Mouse (Mus musculus) liver, adult (tissue): Measurements from ENCODE around the gene Uhrf1.

Source experiments
- GATA4 ChIP-seq: IDR thresholded peaks from 2 replicates; pipeline ENCODE4 v1.6.1; 2014; ENCODE audit warnings: mild to moderate bottlenecking, low read length; ENCODE audit not compliant: insufficient replicate concordance

The Uhrf1 gene

DNA sequence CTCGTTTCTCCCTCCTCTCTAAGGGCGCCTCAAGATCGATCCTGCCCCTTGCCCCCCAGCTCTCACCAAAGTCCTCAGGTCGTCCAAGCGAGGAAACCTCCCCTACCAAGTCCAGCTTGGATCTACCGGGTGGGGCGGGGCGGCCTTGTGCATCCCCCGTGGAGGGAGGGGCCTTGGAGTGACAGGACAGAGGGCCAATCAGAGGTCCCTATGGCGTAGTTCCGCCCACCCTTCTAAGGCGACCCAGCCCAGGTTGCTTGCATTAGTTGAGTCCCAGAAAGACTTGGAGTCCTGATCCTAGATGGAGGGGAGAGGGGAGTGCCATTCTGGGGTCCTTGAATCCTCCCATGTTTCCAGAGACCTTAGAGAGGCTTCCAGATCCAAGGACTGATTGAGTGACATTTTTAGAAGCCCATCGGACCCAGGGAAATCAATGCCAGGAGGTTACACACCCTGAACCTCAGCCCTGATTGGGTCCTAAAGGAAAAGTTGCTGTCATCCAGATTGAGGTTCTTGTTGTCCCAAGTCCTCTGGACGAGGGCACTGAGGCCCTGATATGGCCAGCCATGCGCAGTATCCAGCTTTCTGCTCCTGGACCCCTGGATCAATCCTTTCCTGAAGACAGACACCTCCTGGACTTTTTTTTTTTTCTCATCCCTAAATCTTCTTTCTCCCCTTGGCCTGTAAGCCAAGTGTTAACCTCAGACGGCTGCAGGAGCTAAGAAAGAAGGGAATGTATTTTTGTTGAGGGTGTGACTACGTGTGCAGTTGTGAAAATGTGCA lies 12.5 kb upstream of the Uhrf1 start:
- TF ChIP-seq GATA4: no peak

DNA sequence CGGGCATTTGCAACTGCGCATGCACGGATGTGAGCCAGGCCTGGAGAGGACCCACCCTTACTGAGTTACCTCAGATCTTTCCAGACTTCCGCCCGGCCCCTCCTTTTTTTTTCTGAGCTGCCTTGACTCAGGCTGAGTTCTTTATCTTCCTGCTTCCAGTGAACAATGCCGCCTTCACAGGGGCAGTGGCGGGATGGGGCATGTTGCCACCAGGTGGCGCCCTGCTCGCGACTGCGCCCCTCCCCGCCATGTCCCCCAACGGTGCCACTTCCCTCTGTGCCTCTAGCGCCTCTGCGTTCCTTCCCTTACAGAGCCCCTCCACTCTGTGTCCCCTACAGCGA lies 12.0 kb upstream of the Uhrf1 start:
- TF ChIP-seq GATA4: peak; percentile 73; the same call in 1 of the 2 replicates

DNA sequence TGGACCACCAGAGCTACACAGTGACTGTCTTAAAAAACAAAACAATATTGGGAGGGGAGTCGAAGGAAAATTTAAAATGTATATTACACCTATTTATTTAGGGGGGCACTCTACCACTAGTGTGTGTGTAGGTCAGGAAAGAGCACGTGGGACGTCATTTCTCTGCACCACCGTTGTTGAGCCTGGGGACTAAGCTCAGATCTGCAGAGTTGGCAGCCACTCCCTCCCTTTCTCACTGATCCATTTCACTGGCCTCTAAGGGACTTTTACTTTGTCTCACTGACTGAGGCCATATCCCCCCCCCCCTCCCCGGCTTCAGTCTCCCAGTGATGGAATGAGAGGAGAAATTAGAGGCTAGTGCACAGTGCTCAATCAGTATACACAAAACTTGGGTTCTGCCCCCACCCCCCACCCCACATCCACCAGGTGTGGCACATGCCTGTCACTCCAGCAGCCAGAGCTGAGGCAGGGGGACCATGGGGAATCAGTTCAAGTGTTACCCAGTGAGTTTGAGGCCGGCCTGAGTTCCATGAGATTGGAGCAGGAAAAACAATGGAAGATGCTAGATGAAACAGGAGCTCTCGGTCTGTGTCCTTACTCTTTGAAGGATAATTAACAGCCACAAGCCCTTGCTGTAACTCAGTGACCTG lies 11.2 kb upstream of the Uhrf1 start:
- no peak for TF ChIP-seq GATA4

GRCm38 (mm10) chr17:56292531-56293222 lies 10.4 kb upstream of the Uhrf1 start, which contains the start of gene Plin3:
Gene Plin3 (minus strand): TSS chr17:56292873.
- TF ChIP-seq GATA4: no peak

GRCm38 (mm10) chr17:56293291-56293690 lies 9.8 kb upstream of the Uhrf1 start:
- TF ChIP-seq GATA4: no peak

GRCm38 (mm10) chr17:56294241-56294640 lies 8.9 kb upstream of the Uhrf1 start:
- no peak for TF ChIP-seq GATA4

GRCm38 (mm10) chr17:56296201-56296600 lies 6.9 kb upstream of the Uhrf1 start:
- no peak for TF ChIP-seq GATA4

- no peak for TF ChIP-seq GATA4
These were observed 4.9 kb upstream of the Uhrf1 start for GRCm38 (mm10) chr17:56298238-56298637.

- TF ChIP-seq GATA4: no peak
These were observed 2.9 kb upstream of the Uhrf1 start, which contains the start of gene Arrdc5 for GRCm38 (mm10) chr17:56300186-56300585. Gene Arrdc5 (minus strand): TSS chr17:56300286.

GRCm38 (mm10) chr17:56302363-56302996 lies 641 bp upstream of the Uhrf1 start:
- no peak for TF ChIP-seq GATA4

DNA sequence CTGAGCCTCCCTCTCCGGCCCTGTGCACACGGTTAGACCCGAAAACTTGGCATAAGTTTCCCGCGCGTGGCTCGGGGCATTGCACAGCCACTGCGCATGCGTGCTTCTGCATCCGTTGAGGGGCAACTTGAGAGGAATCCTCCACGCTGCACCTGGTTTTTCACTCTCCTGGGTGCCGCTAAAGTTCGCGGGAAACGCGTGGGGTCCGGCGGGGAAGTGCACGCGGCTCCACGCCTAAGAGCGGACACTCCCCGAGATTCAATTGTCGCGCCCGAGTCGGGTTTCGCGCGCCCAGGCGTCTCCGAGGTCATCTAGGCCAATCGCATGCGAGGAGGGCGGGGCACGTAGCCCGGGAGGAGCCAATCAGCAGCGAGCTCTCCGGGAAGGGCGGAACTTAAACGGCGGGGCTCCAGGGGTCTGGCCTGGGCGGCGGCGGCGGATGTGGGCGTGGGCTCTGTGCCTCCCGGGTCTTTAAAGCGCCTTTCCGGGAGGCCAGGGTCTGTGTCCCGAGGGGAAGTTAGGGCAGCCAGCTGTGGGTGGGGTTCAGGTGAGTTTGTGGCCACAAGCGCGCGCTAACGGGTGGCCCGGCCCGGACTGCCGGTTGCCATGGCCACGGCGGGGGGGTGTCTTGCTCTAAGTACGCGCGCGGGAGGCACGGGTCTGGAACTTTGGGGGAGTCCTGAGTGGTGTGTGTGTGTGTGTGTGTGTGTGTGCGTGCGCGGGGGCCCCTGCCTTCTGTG lies 896 bp downstream of the Uhrf1 start:
- TF ChIP-seq GATA4: no peak

- no peak for TF ChIP-seq GATA4
These were observed 1.6 kb downstream of the Uhrf1 start for GRCm38 (mm10) chr17:56304718-56305117.

DNA sequence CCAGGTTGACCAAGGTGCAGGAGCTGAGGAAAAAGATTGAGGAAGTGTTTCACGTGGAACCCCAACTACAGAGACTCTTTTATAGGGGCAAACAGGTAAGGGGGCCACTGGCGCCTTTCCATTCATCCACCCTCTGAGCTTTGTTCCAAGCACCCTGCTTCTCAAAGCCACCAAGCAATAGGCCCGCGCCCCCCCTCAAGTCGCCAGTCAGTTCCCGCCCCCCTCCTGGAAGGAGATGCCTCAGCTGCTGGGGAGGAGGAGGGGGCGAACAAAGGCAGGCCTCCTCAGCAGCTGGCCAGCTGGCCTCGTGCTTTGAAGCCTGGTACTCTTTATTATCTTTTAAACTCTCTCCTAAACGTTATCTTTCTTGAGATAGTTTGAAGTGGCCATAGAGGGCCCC lies 2.0 kb downstream of the Uhrf1 start:
- no peak for TF ChIP-seq GATA4

GRCm38 (mm10) chr17:56305826-56306225 lies 2.7 kb downstream of the Uhrf1 start:
- TF ChIP-seq GATA4: no peak

DNA sequence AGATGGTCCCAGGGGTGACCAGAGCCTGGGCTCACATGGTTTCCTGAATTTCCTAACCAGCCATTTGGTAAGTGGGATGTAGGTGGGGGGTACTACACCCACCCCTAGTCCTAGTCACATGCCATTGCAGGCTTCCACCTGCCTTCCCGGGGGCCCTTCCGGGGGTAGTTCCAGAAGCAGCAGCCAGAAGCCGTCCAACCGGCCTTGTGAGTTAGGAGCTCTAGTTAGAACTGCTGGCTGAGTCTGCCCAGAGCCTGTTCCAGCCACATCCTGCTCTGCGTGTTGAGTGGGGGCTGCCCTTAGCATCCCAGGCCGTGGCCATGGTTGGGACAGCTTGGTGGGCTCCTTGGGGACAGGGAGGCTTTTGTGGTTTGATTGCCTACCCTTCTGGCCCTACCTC lies 5.0 kb downstream of the Uhrf1 start:
- TF ChIP-seq GATA4: no peak
